In the genomic region with DNA sequence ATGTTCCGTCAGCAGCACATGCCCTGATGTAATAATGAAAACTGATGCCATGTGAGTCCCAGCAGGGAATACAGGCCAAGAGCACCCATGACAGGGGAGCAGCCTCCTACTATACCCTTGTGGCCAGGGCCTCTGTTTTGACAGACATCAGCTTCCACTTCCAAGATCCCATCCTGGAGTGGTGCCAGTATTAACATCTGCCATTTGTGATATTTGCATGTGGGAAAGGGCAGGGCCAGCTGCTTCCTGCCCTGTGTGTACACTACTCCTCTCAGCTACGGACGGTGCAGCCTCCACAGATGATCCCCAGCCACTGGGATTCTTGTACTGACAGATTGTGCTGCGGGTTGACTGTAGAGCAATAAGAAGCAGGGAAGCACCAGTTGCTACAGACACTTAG, we compare ENCODE assay signal across 9 mouse cellular contexts.
DNase-seq lines count a peak whose midpoint lies in the region; ATAC-seq and TF ChIP-seq lines count a peak whose summit lies in the region.
"Had no signal": no experiment of that assay in that cellular context is flagged by ENCODE, and none has a peak within 500 bp of the region (broad histone marks: within the 10 kb centered on the region; RNA-seq: fewer than 3 reads in every experiment).

No protein-coding gene starts in this region.

- WGBS in heart, embryonic 10.5 days, result 60% methylated on average over 4 of the region's 4 CpGs
- 30% methylated on average over 4 of the region's 4 CpGs for WGBS in lung, embryonic 14.5 days

- no peak for TF ChIP-seq CTCF in lung, embryonic 14.5 days (IDR thresholded peaks at IDR 0.05; ENCODE audit: low read depth)

- no peak overlapping the region for H3K4me3 ChIP-seq in heart, embryonic 10.5 days
- H3K4me3 ChIP-seq in lung, embryonic 14.5 days (ENCODE audit: low read depth, low read length), result no peak overlapping the region

- H3K9ac ChIP-seq in lung, embryonic 14.5 days, result no peak overlapping the region

- H3K4me2 ChIP-seq in lung, embryonic 14.5 days, result no peak overlapping the region

- H3K27ac ChIP-seq in heart, embryonic 10.5 days, result no peak overlapping the region; the same call in 1 of the 2 replicates
- H3K27ac ChIP-seq in lung, embryonic 14.5 days (ENCODE audit: low read depth), result peak overlapping the region; percentile 3; the same call in 1 of the 2 replicates

- H3K4me1 ChIP-seq in heart, embryonic 10.5 days, result peaks cover 19% of the 10 kb centered on the region
- 0 out of 2 replicates have a peak, but pooled peaks cover 6% of the 10 kb centered on the region for H3K4me1 ChIP-seq in lung, embryonic 14.5 days (ENCODE audit: insufficient read depth)

- no peaks in the 10 kb centered on the region for H3K36me3 ChIP-seq in heart, embryonic 10.5 days
- H3K36me3 ChIP-seq in lung, embryonic 14.5 days (ENCODE audit: insufficient read depth), result no peaks in the 10 kb centered on the region

- H3K27me3 ChIP-seq in heart, embryonic 10.5 days (ENCODE audit: insufficient read depth, poor library complexity, severe bottlenecking), result no peaks in the 10 kb centered on the region
- H3K27me3 ChIP-seq in lung, embryonic 14.5 days (ENCODE audit: insufficient read depth, low read length), result no peaks in the 10 kb centered on the region

- H3K9me3 ChIP-seq in heart, embryonic 10.5 days, result no peaks in the 10 kb centered on the region
- H3K9me3 ChIP-seq in lung, embryonic 14.5 days (ENCODE audit: low read depth, low read length), result no peaks in the 10 kb centered on the region

- ATAC-seq in lung, embryonic 14.5 days (ENCODE audit: insufficient read depth), result peak; percentile 96

- DNase-seq in heart, adult 11 months, result peak; percentile 95
- no peak for DNase-seq in heart, embryonic 10.5 days (ENCODE audit: low spot score)
- DNase-seq in 416B (ENCODE audit: low read depth), result peak; percentile 34
- peak; percentile 13 to 39 for DNase-seq in heart, adult 9 months (ENCODE audit: low spot score in 2 of 2)
- DNase-seq in lung, embryonic 14.5 days, result peak; percentile 93
- DNase-seq in spleen, postnatal 14 days (ENCODE audit: low spot score in 2 of 2), result no peak
- no peak for DNase-seq in spleen, adult 18-20 months
- DNase-seq in layer of hippocampus, postnatal 25 days (ENCODE audit: extremely low spot score in 1 of 2, low spot score in 1 of 2), result no peak
- DNase-seq: cerebellum, adult 11-12 months had no signal

Comparison
In these comparisons a context has a peak if more than half of its experiments do, and no peak if none do; other contexts are left out.
1. DNase-seq: peak in heart, adult 11 months (single experiment), 416B (single experiment), heart, adult 9 months (2 of 2) and lung, embryonic 14.5 days (single experiment); none in heart, embryonic 10.5 days (single experiment), spleen, postnatal 14 days (0 of 2), spleen, adult 18-20 months (0 of 2) and layer of hippocampus, postnatal 25 days (0 of 2).